Mouse (Mus musculus): Measurements from ENCODE around the gene Spindoc. TPM values are rescaled to one million over a fixed set of nuclear protein-coding genes. Genes with fewer than 3 reads are reported as not detected.

The Spindoc gene
- polyA plus RNA-seq, 1 experiment: not detected

GRCm38 (mm10) chr19:7317716-7318115, 65.1 kb downstream of the Spindoc start:
- no peak overlapping the region for H3K27ac ChIP-seq (ENCODE audit: insufficient read depth, low read depth, low read length)
- TF ChIP-seq POLR2A (IDR thresholded peaks at IDR 0.05; ENCODE audit: insufficient read depth, low read depth, low read length) (no peak), CTCF (IDR thresholded peaks at IDR 0.05; ENCODE audit: insufficient read depth, low read depth, low read length) (no peak)
- peaks cover 5% of the 10 kb centered on the region for H3K4me1 ChIP-seq (ENCODE audit: control insufficient read depth, insufficient read depth, low read length)
- 87% methylated on average over 4 of the region's 4 CpGs for WGBS
- no peak overlapping the region for H3K4me3 ChIP-seq (ENCODE audit: insufficient read depth, low read depth, low read length)

- 48% methylated on average over 4 of the region's 4 CpGs for WGBS
- no peak overlapping the region for H3K27ac ChIP-seq (ENCODE audit: insufficient read depth, low read depth, low read length)
- TF ChIP-seq POLR2A (IDR thresholded peaks at IDR 0.05; ENCODE audit: insufficient read depth, low read depth, low read length) (no peak), CTCF (IDR thresholded peaks at IDR 0.05; ENCODE audit: insufficient read depth, low read depth, low read length) (no peak)
- H3K4me1 ChIP-seq (ENCODE audit: control insufficient read depth, insufficient read depth, low read length): peaks cover 2% of the 10 kb centered on the region
- H3K4me3 ChIP-seq (ENCODE audit: insufficient read depth, low read depth, low read length): no peak overlapping the region
Measured at GRCm38 (mm10) chr19:7316822-7317221, 66.0 kb downstream of the Spindoc start.

- no peak overlapping the region for H3K27ac ChIP-seq (ENCODE audit: insufficient read depth, low read depth, low read length)
Measured at GRCm38 (mm10) chr19:7315587-7315984, 67.2 kb downstream of the Spindoc start.

GRCm38 (mm10) chr19:7314976-7315586, 67.7 kb downstream of the Spindoc start:
- Histone ChIP-seq H3K27ac (ENCODE audit: insufficient read depth, low read depth, low read length) (no peak overlapping the region), H3K4me3 (ENCODE audit: insufficient read depth, low read depth, low read length) (no peak overlapping the region), H3K4me1 (ENCODE audit: control insufficient read depth, insufficient read depth, low read length) (peaks cover 15% of the 10 kb centered on the region)
- WGBS: 46% methylated on average over 8 of the region's 8 CpGs
- no peak for TF ChIP-seq CTCF (IDR thresholded peaks at IDR 0.05; ENCODE audit: insufficient read depth, low read depth, low read length)
- TF ChIP-seq POLR2A (IDR thresholded peaks at IDR 0.05; ENCODE audit: insufficient read depth, low read depth, low read length): no peak

More at GRCm38 (mm10) chr19:7315587-7315984, 67.2 kb downstream of the Spindoc start:
- H3K4me1 ChIP-seq (ENCODE audit: control insufficient read depth, insufficient read depth, low read length): peaks cover 10% of the 10 kb centered on the region
- TF ChIP-seq CTCF (IDR thresholded peaks at IDR 0.05; ENCODE audit: insufficient read depth, low read depth, low read length) (no peak), POLR2A (IDR thresholded peaks at IDR 0.05; ENCODE audit: insufficient read depth, low read depth, low read length) (no peak)
- H3K4me3 ChIP-seq (ENCODE audit: insufficient read depth, low read depth, low read length): no peak overlapping the region
- 79% methylated on average over 4 of the region's 4 CpGs for WGBS

- no peak overlapping the region for H3K4me3 ChIP-seq (ENCODE audit: insufficient read depth, low read depth, low read length)
- peaks cover 19% of the 10 kb centered on the region for H3K4me1 ChIP-seq (ENCODE audit: control insufficient read depth, insufficient read depth, low read length)
- no peak for TF ChIP-seq POLR2A (IDR thresholded peaks at IDR 0.05; ENCODE audit: insufficient read depth, low read depth, low read length)
- no peak for TF ChIP-seq CTCF (IDR thresholded peaks at IDR 0.05; ENCODE audit: insufficient read depth, low read depth, low read length)
- no peak overlapping the region for H3K27ac ChIP-seq (ENCODE audit: insufficient read depth, low read depth, low read length)
- WGBS: 87% methylated on average over 2 of the region's 2 CpGs
Measured at GRCm38 (mm10) chr19:7313660-7314059, 69.1 kb downstream of the Spindoc start.

GRCm38 (mm10) chr19:7311306-7311705, 71.5 kb downstream of the Spindoc start:
- peaks cover 30% of the 10 kb centered on the region for H3K4me1 ChIP-seq (ENCODE audit: control insufficient read depth, insufficient read depth, low read length)
- 34% methylated on average over 10 of the region's 10 CpGs for WGBS
- no peak for TF ChIP-seq CTCF (IDR thresholded peaks at IDR 0.05; ENCODE audit: insufficient read depth, low read depth, low read length)
- TF ChIP-seq POLR2A (IDR thresholded peaks at IDR 0.05; ENCODE audit: insufficient read depth, low read depth, low read length): no peak
- no peak overlapping the region for H3K27ac ChIP-seq (ENCODE audit: insufficient read depth, low read depth, low read length)
- H3K4me3 ChIP-seq (ENCODE audit: insufficient read depth, low read depth, low read length): no peak overlapping the region

DNA sequence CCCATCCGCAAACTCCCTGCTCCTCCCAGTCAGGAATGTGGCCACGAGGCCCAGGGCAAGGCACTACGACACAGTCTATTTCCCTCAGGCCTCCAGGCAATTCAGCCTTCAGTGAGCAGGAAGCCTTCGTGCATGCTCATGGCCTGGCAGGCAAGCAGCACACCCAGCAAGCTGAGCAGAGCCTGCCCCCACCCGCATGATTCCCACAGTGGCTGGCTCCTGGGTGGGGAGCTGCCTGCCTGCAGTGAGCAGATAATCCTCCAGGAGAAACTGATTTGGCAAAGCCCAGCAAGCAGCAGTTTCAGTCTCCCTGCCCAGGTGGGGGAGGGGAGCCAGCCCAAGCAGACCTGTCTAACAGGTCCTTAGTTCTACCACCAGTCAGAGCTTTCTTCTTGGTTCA, 72.1 kb downstream of the Spindoc start:
- Histone ChIP-seq H3K27ac (ENCODE audit: insufficient read depth, low read depth, low read length) (no peak overlapping the region), H3K4me3 (ENCODE audit: insufficient read depth, low read depth, low read length) (no peak overlapping the region), H3K4me1 (ENCODE audit: control insufficient read depth, insufficient read depth, low read length) (peaks cover 34% of the 10 kb centered on the region)
- TF ChIP-seq CTCF (IDR thresholded peaks at IDR 0.05; ENCODE audit: insufficient read depth, low read depth, low read length) (no peak), POLR2A (IDR thresholded peaks at IDR 0.05; ENCODE audit: insufficient read depth, low read depth, low read length) (no peak)
- WGBS: 30% methylated on average over 5 of the region's 5 CpGs

DNA sequence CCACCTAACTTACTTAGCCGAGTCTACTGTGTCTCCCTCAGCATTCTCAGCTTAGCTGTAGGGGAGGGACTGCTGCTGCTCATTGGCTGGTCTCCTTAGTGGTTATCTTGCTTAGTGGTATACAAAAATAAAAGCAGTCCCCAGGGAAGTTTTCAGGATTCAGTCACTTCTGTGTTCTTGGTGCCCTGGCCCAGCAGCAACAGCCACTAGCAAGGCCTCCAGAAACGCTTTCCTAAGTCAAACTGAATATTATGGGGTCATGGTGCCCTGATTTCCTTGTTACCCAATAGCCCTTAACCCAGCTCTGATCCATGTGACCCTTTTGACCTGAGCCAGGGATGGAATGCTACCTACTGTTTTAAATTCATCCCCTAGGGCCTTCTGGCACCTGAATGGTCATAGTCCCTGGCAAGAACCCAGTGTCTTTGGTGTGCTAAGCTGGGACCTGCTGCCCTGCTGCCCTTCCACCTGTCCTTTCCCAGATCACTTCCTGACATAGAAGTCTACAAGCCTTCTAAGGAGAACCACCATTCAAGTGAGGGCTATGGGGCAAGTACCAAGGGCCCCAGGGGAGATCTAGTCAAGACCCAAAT, 73.0 kb downstream of the Spindoc start:
- TF ChIP-seq POLR2A (IDR thresholded peaks at IDR 0.05; ENCODE audit: insufficient read depth, low read depth, low read length): no peak
- Histone ChIP-seq H3K27ac (ENCODE audit: insufficient read depth, low read depth, low read length) (no peak overlapping the region), H3K4me1 (ENCODE audit: control insufficient read depth, insufficient read depth, low read length) (peaks cover 34% of the 10 kb centered on the region), H3K4me3 (ENCODE audit: insufficient read depth, low read depth, low read length) (no peak overlapping the region)
- 69% methylated on average over 2 of the region's 2 CpGs for WGBS

DNA sequence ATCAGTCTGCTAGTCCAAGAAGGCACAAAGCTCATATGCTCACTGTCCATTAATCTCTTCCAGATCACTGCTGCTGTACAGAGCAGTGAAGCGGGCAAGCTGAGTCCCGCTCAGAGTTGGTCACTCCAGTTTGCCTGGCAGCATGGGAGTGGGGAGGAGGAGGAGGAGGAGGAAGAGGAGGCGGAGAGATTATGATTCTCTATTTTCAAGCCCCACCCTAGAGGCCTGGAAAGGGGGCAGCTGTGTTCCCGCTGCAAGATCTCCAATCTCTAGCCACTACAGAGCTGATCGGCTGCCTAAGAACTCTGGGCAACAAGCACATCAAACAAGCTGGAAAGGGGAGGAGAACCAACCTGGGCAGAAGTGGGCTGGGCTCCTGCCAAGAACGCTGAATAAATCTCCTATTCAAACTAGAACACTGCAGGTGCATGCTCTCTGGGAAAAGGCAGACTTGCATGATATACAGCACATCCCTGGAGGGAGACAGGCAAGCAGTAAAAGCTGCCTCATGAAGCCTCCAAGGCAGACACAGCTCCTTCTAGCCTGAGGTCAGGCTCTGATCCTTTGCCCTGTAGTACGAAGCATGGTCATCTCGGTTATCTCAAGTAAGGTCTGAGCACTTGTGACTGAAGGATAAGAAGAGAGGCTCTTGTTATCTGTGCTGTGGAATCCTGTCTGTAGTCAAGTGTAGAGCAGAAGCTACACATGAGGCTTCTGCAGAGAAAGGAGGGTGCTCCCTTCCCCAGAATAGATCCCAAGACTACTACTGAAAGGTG, 74.6 kb downstream of the Spindoc start:
- H3K27ac ChIP-seq (ENCODE audit: insufficient read depth, low read depth, low read length): no peak overlapping the region
- TF ChIP-seq CTCF (IDR thresholded peaks at IDR 0.05; ENCODE audit: insufficient read depth, low read depth, low read length): no peak
- no peak for TF ChIP-seq POLR2A (IDR thresholded peaks at IDR 0.05; ENCODE audit: insufficient read depth, low read depth, low read length)
- H3K4me3 ChIP-seq (ENCODE audit: insufficient read depth, low read depth, low read length): no peak overlapping the region
- 44% methylated on average over 8 of the region's 8 CpGs for WGBS
- peaks cover 37% of the 10 kb centered on the region for H3K4me1 ChIP-seq (ENCODE audit: control insufficient read depth, insufficient read depth, low read length)
